Mouse (Mus musculus) liver, embryonic 14.5 days (tissue): ENCODE data around the gene Tubb1. TPM values are rescaled to one million over a fixed set of nuclear protein-coding genes. Genes with fewer than 3 reads are reported as not detected.

ENCODE experiments used
- ATAC-seq: fragments of 200-750 bp; cut with Nextera tagmentation; 2 replicates; pipeline ENCODE4 v1.8.0; 2017; ENCODE audit warnings: moderate number of reproducible peaks, mild to moderate bottlenecking, moderate library complexity; ENCODE audit not compliant: insufficient read depth
- DNase-seq, 3 experiments: peaks; one replicate each; pipeline ENCODE4 v3.0.0-alpha.2; 2012 to 2013; ENCODE audit warnings: low read depth in 3 of 3, low spot score in 3 of 3
- H3K27ac ChIP-seq: fragments of 300-500 bp; sonication (generic); 2 replicates; pipeline ENCODE4 v1.5.1; 2014; ENCODE audit warnings: moderate library complexity, mild to moderate bottlenecking, control low read depth, inconsistent platforms
- H3K27me3 ChIP-seq: fragments of 300-500 bp; sonication (generic); 2 replicates; pipeline ENCODE4 v1.6.1; 2014; ENCODE audit warnings: mild to moderate bottlenecking, low read length, moderate library complexity; ENCODE audit not compliant: control insufficient read depth, insufficient read depth
- H3K36me3 ChIP-seq: fragments of 300-500 bp; sonication (generic); replicated peaks from 2 replicates; pipeline ENCODE4 v1.6.1; 2014; ENCODE audit warnings: low read depth; ENCODE audit not compliant: control insufficient read depth, insufficient read depth
- H3K4me1 ChIP-seq, 2 experiments: fragments of 200-500 bp in 1 of 2; fragments of 300-500 bp in 1 of 2; sonication (generic) in 1 of 2; replicated peaks; 2 replicates each; pipeline ENCODE4 v1.6.1; 2012 to 2014; ENCODE audit warnings: antibody characterized with exemption in 1 of 2, inconsistent platforms in 1 of 2, low read length in 1 of 2; ENCODE audit not compliant: control insufficient read depth in 2 of 2, insufficient read depth in 2 of 2
- H3K4me2 ChIP-seq: fragments of 300-500 bp; sonication (generic); 2 replicates; pipeline ENCODE4 v1.6.1; 2014; ENCODE audit warnings: low read depth, mild to moderate bottlenecking, control low read depth, moderate library complexity
- H3K4me3 ChIP-seq, 2 experiments: fragments of 200-500 bp in 1 of 2; fragments of 300-500 bp in 1 of 2; sonication (generic) in 1 of 2; 2 replicates each; pipeline ENCODE4 v1.5.1; 2012 to 2014; ENCODE audit warnings: low read depth in 2 of 2, low read length in 2 of 2, mild to moderate bottlenecking in 2 of 2, control low read depth in 1 of 2, inconsistent platforms in 1 of 2, moderate library complexity in 1 of 2; ENCODE audit not compliant: insufficient read depth in 1 of 2
- H3K9ac ChIP-seq: fragments of 300-500 bp; sonication (generic); replicated peaks from 2 replicates; pipeline ENCODE4 v1.6.1; 2014; ENCODE audit warnings: mild to moderate bottlenecking, control low read depth, moderate library complexity
- H3K9me3 ChIP-seq: fragments of 300-500 bp; sonication (generic); 2 replicates; pipeline ENCODE4 v1.6.1; 2016; ENCODE audit warnings: low read length, mixed read lengths; ENCODE audit not compliant: control insufficient read depth
- CTCF ChIP-seq: IDR thresholded peaks from 2 replicates; pipeline ENCODE4 v1.5.1; 2016; ENCODE audit warnings: antibody characterized with exemption, low read depth, control low read depth
- EP300 ChIP-seq: IDR thresholded peaks from 2 replicates; pipeline ENCODE4 v1.6.1; 2016; ENCODE audit warnings: antibody characterized with exemption, low read depth
- WGBS: fragments of 180-500 bp; shearing (Covaris S2); extraction: QIAGEN DNeasy Blood & Tissue Kit; methylation state at CpG from one replicate; pipeline ENCODE4 v1.1.7; 2014; ENCODE audit not compliant: insufficient replicate concordance; 5-methylcytosine and 5-hydroxymethylcytosine counted together
- polyA plus RNA-seq, 2 experiments: library from polyadenylated mRNA; depleted of rRNA in 1 of 2; stranded (reverse) in 1 of 2; unstranded in 1 of 2; fragments of >200 nt; fragmentation: Nextera tagmentation in 1 of 2; extraction: Ambion mirVana in 1 of 2; gene quantifications; 2 replicates each; pipeline versions ENCODE4 v1.2.1 to v1.2.3; 2012 to 2014

Tubb1 gene
- polyA plus RNA-seq, 2 experiments = 24.3 to 24.9 TPM

DNA sequence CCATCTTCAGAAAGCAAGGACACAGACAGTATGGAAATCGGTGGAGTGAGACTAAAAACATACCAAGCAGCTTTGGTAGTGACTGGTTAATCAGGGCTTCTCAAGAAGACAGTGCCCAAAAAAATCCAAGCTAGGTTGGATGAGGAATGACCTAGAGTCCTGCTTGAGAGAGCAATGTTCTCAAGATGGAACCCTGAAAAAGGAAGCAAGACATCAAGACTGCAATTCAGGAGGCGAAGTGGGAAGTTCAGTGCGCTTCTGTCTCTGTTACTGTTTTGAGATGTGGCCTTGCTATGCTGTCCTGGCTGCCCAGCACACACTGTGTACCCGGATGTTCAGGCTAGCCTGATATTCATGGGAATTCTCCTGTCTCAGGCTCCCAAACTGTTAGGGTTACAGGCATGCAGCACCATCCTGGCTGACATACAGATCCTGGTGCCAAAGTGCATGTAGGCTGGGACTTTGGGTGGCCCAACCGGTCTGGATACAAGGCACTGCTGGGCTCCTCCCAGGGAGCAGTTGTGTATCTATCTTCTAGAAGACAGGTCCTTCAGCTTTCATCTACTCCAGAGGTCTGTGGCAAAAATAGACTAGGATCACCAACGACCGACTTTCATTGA lies 20.4 kb downstream of the Tubb1 start:
- 75% methylated on average over 7 of the region's 7 CpGs for WGBS
- no peaks in the 10 kb centered on the region for H3K9me3 ChIP-seq
- no peaks in the 10 kb centered on the region for H3K27me3 ChIP-seq
- DNase-seq (no peak), ATAC-seq (no peak)
- H3K27ac ChIP-seq = no peak overlapping the region; the same call in 1 of the 2 replicates
- peaks cover 27 to 33% of the 10 kb centered on the region in 2 experiments for H3K4me1 ChIP-seq
- no peak for TF ChIP-seq EP300
- H3K4me2 ChIP-seq = peak overlapping the region; percentile 98
- H3K4me3 ChIP-seq = peak overlapping the region in 1 of 2 experiments; percentile 1; a peak in 1 of 4 replicates
- H3K9ac ChIP-seq = peak overlapping the region; percentile 93
- peaks cover 33% of the 10 kb centered on the region for H3K36me3 ChIP-seq

DNA sequence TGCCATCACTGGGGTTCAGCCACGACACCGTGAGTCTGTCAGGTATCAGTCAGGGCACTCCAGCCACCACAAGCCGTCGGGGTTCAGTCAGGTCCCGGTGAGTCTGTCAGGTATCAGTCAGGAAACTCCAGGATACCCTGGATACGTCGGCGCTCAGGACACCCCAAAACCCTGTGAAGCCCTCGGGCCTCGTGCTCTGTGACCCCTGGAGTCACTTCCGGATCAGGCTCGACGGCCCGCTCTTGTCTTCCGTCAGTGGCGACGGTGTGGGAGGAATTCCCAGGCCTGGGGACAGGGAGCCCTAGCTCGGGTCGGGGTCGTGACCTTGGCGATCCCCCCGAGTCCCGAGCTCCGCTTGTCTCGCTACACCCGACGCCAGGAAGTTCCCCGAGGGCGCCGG lies 21.9 kb downstream of the Tubb1 start:
- Histone ChIP-seq H3K9me3 (no peaks in the 10 kb centered on the region), H3K4me3 (peak overlapping the region; percentile 77 to 94), H3K27ac (peak overlapping the region; percentile 75), H3K27me3 (no peaks in the 10 kb centered on the region), H3K4me2 (peak overlapping the region; percentile 98), H3K4me1 (peaks cover 27 to 33% of the 10 kb centered on the region in 2 experiments), H3K36me3 (peaks cover 20% of the 10 kb centered on the region), H3K9ac (peak overlapping the region; percentile 93)
- WGBS = 4% methylated on average over 30 of the region's 30 CpGs
- ATAC-seq = peak; percentile 36
- DNase-seq = no peak
- no peak for TF ChIP-seq CTCF
- no peak for TF ChIP-seq EP300

DNA sequence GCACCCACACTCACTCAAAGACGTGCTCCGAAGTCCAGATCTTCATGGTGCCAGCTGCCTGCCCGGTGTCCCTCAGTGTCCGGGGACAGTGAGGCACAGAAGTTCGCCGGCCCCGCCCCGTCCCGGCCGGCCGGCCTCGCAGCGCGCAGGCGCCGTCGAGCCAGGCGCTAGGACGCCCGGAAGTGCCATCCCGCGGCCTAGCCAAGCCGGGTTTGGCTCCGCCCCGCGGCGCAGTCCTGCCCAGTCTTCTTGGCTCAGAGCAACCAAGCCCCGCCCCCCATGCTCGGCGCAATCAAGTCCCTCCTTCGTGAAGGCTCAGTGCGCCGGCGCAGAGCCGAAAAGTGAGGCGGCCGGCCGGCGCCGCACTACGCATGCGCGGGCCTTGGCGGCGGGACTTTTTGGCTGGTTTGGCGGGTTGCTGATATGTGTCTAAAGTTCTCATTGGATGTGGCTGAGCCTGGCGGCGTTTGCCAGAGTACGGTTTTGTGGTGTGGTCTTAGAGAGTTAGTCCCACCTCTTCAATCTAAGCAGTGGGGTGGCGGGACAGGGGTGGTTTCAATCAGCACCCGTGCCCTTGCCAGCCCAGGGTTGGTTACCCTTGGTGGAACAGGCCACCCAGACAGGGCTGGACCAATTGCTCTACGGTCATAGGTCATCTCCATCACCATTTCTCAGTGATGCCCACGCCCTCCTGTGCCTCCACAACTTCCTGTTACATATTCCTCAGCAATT lies 22.5 kb downstream of the Tubb1 start, which contains the start of gene Prelid3b:
TSS of gene Prelid3b (minus strand) at position 264 of the 732 bp plus-strand sequence.
- Histone ChIP-seq H3K4me2 (peak within 1 kb of the TSS; percentile 98), H3K27me3 (no peaks in the 10 kb centered on the region), H3K4me3 (peak within 1 kb of the TSS; percentile 77 to 94), H3K36me3 (peaks cover 17% of the 10 kb centered on the region), H3K9ac (peak within 1 kb of the TSS; percentile 93), H3K4me1 (peaks cover 27 to 33% of the 10 kb centered on the region in 2 experiments), H3K27ac (peak within 1 kb of the TSS; percentile 79), H3K9me3 (no peaks in the 10 kb centered on the region)
- peak; percentile 99 to 100 (median 99) for DNase-seq
- peak; percentile 95 for ATAC-seq
- TF ChIP-seq EP300 (no peak), CTCF (peak; percentile 27)
- under 1% methylated on average over 53 of the region's 53 CpGs for WGBS

DNA sequence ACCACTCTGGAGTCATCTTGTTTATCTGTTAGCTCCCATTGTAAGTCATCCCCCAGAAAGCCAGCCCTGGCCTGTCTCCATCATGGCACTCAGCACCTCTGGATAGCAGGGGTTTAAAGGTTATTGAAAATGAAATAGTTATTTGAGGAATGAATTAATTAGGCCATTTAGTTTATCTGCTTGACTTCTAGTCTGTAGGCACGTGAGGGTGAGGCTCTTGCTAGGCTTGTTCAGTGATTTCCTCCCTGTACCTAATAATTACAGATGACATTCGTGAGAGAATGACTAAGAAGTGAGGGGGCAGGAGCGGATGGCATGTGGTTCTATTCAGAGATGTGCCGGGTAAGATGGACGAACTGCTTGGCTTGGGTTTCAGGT lies 23.0 kb downstream of the Tubb1 start:
- Histone ChIP-seq H3K27ac (peak overlapping the region; percentile 79), H3K4me1 (peaks cover 27 to 33% of the 10 kb centered on the region in 2 experiments), H3K9me3 (no peaks in the 10 kb centered on the region), H3K4me3 (peak overlapping the region; percentile 53 to 61), H3K36me3 (peaks cover 12% of the 10 kb centered on the region), H3K9ac (peak overlapping the region; percentile 55), H3K4me2 (peak overlapping the region; percentile 76), H3K27me3 (no peaks in the 10 kb centered on the region)
- TF ChIP-seq CTCF (no peak), EP300 (no peak)
- no peak for DNase-seq
- no peak for ATAC-seq
- WGBS = 82% methylated on average over 5 of the region's 5 CpGs

DNA sequence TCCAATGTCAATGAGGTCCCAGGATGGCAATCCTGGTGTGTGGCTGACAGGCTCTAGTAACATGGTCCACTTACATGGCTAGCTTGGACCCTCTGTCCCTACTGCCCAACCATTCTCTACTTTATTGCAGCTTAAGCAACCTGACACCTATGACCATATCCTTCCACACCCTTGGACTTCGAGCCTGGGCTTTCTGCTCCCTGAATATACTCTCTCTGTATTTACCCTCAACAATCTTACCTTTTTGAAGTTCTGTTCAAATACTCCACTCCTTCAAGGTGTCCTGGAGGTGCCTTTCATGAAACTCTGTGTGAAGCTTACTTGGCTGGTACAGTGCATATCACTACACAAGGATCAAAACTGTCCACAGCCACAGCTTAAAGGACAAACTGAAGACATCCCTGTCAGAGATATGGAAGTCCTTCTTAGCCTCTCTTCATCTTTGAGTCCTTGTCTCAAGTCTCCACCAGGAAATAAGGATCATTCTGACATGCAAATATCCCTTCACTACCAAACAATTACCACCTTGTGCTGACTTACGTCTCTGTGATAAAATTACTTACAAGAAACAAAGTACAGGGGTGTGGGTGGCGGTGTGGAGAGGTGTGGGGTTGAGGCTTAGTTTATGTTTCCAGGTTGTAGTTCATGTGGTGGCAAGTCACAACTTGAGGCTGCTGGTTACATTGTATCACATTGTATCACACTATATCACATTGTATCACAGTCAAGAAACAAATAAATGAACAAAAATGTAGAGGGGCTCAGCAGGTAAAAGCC lies 27.2 kb downstream of the Tubb1 start:
- H3K4me2 ChIP-seq = no peak overlapping the region
- no peak overlapping the region for H3K4me3 ChIP-seq
- TF ChIP-seq CTCF (no peak), EP300 (no peak)
- H3K27ac ChIP-seq = no peak overlapping the region
- ATAC-seq (no peak), DNase-seq (no peak)
- 60% methylated on average over 3 of the region's 3 CpGs for WGBS
- H3K9ac ChIP-seq = no peak overlapping the region
- H3K36me3 ChIP-seq = no peaks in the 10 kb centered on the region
- H3K9me3 ChIP-seq = no peaks in the 10 kb centered on the region
- peaks cover 5 to 8% of the 10 kb centered on the region in 2 experiments for H3K4me1 ChIP-seq
- H3K27me3 ChIP-seq = no peaks in the 10 kb centered on the region
